Mouse (Mus musculus): ENCODE data around the gene Dgkk. TPM values are rescaled to one million over a fixed set of nuclear protein-coding genes. Genes with fewer than 3 reads are reported as not detected.
"Not testable (repeated sequence)": the region's sequence is repeated elsewhere in the genome, so short reads cannot be mapped to it uniquely, and the experiment has no call there.

Dgkk gene
- 4.4 TPM in 2 replicates for polyA plus RNA-seq (2015; fragmentation: Nextera tagmentation; extraction: Ambion mirVana)

- not testable (repeated sequence) for ATAC-seq (ENCODE audit: extremely low read depth, insufficient number of reproducible peaks, low FRiP score, low TSS enrichment); H3K27ac ChIP-seq (replicated peaks); H3K4me1 ChIP-seq; H3K36me3 ChIP-seq; H3K9me3 ChIP-seq; H3K27me3 ChIP-seq (replicated peaks)
- WGBS = 15% methylated on average over 25 of the region's 30 CpGs
- peak within 1 kb of the TSS; percentile 69 for H3K4me2 ChIP-seq
- H3K4me3 ChIP-seq = peak within 1 kb of the TSS; percentile 47
- peak within 1 kb of the TSS; percentile 58 for H3K9ac ChIP-seq
These were observed at the start of gene Dgkk for GRCm38 (mm10) chrX:6779006-6779405. Gene Dgkk, plus strand, starts transcription at chrX:6779306.

GRCm38 (mm10) chrX:6733998-6734397 lies 45.1 kb upstream of the Dgkk start:
- Histone ChIP-seq H3K4me3 (no peak overlapping the region), H3K4me1 (no peaks in the 10 kb centered on the region), H3K36me3 (no peaks in the 10 kb centered on the region), H3K4me2 (no peak overlapping the region), H3K27me3 (replicated peaks) (no peaks in the 10 kb centered on the region), H3K9ac (no peak overlapping the region), H3K9me3 (no peaks in the 10 kb centered on the region), H3K27ac (replicated peaks) (no peak overlapping the region)
- no peak for ATAC-seq (ENCODE audit: extremely low read depth, insufficient number of reproducible peaks, low FRiP score, low TSS enrichment)
- WGBS = 51% methylated on average over 3 of the region's 3 CpGs

DNA sequence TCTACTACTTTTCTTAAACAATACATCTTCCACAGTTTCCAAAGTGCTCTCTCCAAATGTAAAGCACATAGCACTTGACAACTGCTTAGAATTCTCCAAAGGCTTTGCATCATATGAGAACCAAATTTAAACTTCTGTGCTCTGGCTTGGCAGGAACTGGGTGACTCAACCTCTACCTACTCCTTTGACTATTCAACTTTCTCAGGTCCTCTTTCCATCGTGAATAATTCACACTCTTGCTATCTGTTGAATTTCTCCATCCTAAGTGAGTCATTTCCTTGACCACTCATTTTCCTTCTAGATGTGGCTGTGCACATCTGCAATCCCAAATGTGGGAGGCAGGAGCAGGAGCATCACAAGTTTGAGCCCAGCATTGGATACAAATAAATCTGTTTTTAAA lies 28.4 kb upstream of the Dgkk start:
- WGBS = 52% methylated on average over 1 of the region's 1 CpGs
- no peaks in the 10 kb centered on the region for H3K27me3 ChIP-seq (replicated peaks)
- no peaks in the 10 kb centered on the region for H3K9me3 ChIP-seq
- H3K4me2 ChIP-seq = no peak overlapping the region
- H3K4me3 ChIP-seq = no peak overlapping the region
- ATAC-seq (ENCODE audit: extremely low read depth, insufficient number of reproducible peaks, low FRiP score, low TSS enrichment) = no peak
- no peaks in the 10 kb centered on the region for H3K36me3 ChIP-seq
- no peaks in the 10 kb centered on the region for H3K4me1 ChIP-seq
- no peak overlapping the region for H3K9ac ChIP-seq
- H3K27ac ChIP-seq (replicated peaks) = no peak overlapping the region

GRCm38 (mm10) chrX:6751549-6752047 lies 27.5 kb upstream of the Dgkk start:
- Histone ChIP-seq H3K4me3 (no peak overlapping the region), H3K27me3 (replicated peaks) (no peaks in the 10 kb centered on the region), H3K9ac (no peak overlapping the region), H3K9me3 (no peaks in the 10 kb centered on the region), H3K27ac (replicated peaks) (no peak overlapping the region), H3K4me1 (no peaks in the 10 kb centered on the region), H3K36me3 (no peaks in the 10 kb centered on the region), H3K4me2 (no peak overlapping the region)
- WGBS = 49% methylated on average over 6 of the region's 6 CpGs
- ATAC-seq (ENCODE audit: extremely low read depth, insufficient number of reproducible peaks, low FRiP score, low TSS enrichment) = no peak

- 10% methylated on average over 13 of the region's 13 CpGs for WGBS
- peaks cover 8% of the 10 kb centered on the region; the same call in 1 of the 2 replicates for H3K27me3 ChIP-seq (replicated peaks)
- no peaks in the 10 kb centered on the region for H3K36me3 ChIP-seq
- H3K9me3 ChIP-seq = no peaks in the 10 kb centered on the region
- no peak overlapping the region for H3K27ac ChIP-seq (replicated peaks)
- peak overlapping the region; percentile 67 for H3K4me2 ChIP-seq
- peak overlapping the region; percentile 47 for H3K4me3 ChIP-seq
- no peak for ATAC-seq (ENCODE audit: extremely low read depth, insufficient number of reproducible peaks, low FRiP score, low TSS enrichment)
- peaks cover 5% of the 10 kb centered on the region; the same call in 1 of the 2 replicates for H3K4me1 ChIP-seq
- peak overlapping the region; percentile 19; the same call in 1 of the 2 replicates for H3K9ac ChIP-seq
These were observed 1.4 kb upstream of the Dgkk start for GRCm38 (mm10) chrX:6777489-6778249.

- Histone ChIP-seq H3K4me1 (peaks cover 5% of the 10 kb centered on the region; the same call in 1 of the 2 replicates), H3K9me3 (no peaks in the 10 kb centered on the region), H3K9ac (no peak overlapping the region), H3K4me3 (peak overlapping the region; percentile 47), H3K27me3 (replicated peaks) (peaks cover 8% of the 10 kb centered on the region; the same call in 1 of the 2 replicates), H3K27ac (replicated peaks) (no peak overlapping the region), H3K36me3 (no peaks in the 10 kb centered on the region), H3K4me2 (peak overlapping the region; percentile 67)
- ATAC-seq (ENCODE audit: extremely low read depth, insufficient number of reproducible peaks, low FRiP score, low TSS enrichment) = no peak; the same call in 1 of the 2 replicates
- 17% methylated on average over 24 of the region's 24 CpGs for WGBS
These were observed 862 bp upstream of the Dgkk start for GRCm38 (mm10) chrX:6778250-6778637.

DNA sequence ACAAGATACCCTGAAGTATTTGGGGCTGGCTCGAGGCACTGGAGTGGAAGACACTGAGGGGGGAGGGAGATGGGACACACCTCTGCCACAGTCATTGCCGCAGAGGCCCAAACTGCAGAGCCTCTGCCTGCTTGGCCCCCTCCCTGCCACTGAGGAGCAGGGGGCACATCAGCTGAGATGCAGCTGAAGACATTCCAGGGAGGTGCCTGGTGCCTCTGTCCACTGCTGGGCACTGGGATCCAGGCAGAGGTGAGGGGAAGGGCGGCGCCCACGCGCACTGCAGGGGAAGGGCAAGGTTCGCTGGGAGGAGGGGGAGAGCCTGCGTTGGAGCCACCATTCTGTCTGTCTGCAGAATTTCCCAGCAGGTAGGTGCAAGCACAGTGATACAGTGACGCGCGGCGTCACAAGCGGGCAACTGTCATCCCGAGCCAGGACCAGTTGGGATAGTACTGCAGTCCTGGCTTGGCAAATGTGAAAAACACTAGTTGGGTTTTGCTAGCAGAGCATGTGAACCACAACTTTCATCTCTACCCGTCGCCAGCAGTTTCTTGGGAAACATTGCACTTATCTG lies 948 bp downstream of the Dgkk start:
- WGBS = 20% methylated on average over 15 of the region's 16 CpGs
- ATAC-seq (ENCODE audit: extremely low read depth, insufficient number of reproducible peaks, low FRiP score, low TSS enrichment) = no peak
- H3K27ac ChIP-seq (replicated peaks) = no peak overlapping the region
- no peaks in the 10 kb centered on the region for H3K9me3 ChIP-seq
- peaks cover 8% of the 10 kb centered on the region; the same call in 1 of the 2 replicates for H3K27me3 ChIP-seq (replicated peaks)
- no peaks in the 10 kb centered on the region for H3K36me3 ChIP-seq
- H3K9ac ChIP-seq = peak overlapping the region; percentile 37; the same call in 1 of the 2 replicates
- H3K4me1 ChIP-seq = peaks cover 5% of the 10 kb centered on the region; the same call in 1 of the 2 replicates
- H3K4me3 ChIP-seq = peak overlapping the region; percentile 46
- peak overlapping the region; percentile 69 for H3K4me2 ChIP-seq

- no peaks in the 10 kb centered on the region for H3K4me1 ChIP-seq
- no peaks in the 10 kb centered on the region for H3K36me3 ChIP-seq
- H3K9ac ChIP-seq = no peak overlapping the region
- no peaks in the 10 kb centered on the region for H3K9me3 ChIP-seq
- no peak overlapping the region for H3K4me2 ChIP-seq
- ATAC-seq (ENCODE audit: extremely low read depth, insufficient number of reproducible peaks, low FRiP score, low TSS enrichment) = no peak
- no peaks in the 10 kb centered on the region for H3K27me3 ChIP-seq (replicated peaks)
- no peak overlapping the region for H3K4me3 ChIP-seq
- H3K27ac ChIP-seq (replicated peaks) = no peak overlapping the region
- WGBS = 45% methylated on average over 2 of the region's 2 CpGs
These were observed 53.4 kb downstream of the Dgkk start for GRCm38 (mm10) chrX:6832553-6832952.

DNA sequence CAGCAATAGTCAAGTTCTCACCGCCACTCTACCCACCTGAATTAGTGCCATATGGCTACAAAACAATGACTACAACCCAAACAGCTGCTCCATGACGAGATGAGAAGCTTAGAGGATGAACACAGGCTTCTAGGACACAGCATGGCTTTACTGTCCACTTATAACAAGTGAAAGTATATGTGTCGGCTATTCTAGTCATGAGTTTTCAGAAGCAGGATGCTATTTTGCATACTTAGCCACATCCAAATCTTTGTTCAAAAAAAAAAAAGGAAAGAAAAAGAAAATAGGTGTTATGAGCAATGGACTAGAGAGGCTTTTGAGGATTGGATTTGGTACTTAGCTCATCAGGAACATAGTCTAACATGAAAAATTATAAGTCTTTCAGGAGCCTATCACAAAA lies 74.4 kb downstream of the Dgkk start:
- no peak overlapping the region for H3K27ac ChIP-seq (replicated peaks)
- no peak for ATAC-seq (ENCODE audit: extremely low read depth, insufficient number of reproducible peaks, low FRiP score, low TSS enrichment)
- 60% methylated on average over 3 of the region's 3 CpGs for whole genome bisulfite sequencing
- no peaks in the 10 kb centered on the region for H3K9me3 ChIP-seq
- no peaks in the 10 kb centered on the region for H3K4me1 ChIP-seq
- H3K27me3 ChIP-seq (replicated peaks) = no peaks in the 10 kb centered on the region
- no peak overlapping the region for H3K4me2 ChIP-seq
- no peaks in the 10 kb centered on the region for H3K36me3 ChIP-seq
- H3K9ac ChIP-seq = no peak overlapping the region
- H3K4me3 ChIP-seq = no peak overlapping the region

DNA sequence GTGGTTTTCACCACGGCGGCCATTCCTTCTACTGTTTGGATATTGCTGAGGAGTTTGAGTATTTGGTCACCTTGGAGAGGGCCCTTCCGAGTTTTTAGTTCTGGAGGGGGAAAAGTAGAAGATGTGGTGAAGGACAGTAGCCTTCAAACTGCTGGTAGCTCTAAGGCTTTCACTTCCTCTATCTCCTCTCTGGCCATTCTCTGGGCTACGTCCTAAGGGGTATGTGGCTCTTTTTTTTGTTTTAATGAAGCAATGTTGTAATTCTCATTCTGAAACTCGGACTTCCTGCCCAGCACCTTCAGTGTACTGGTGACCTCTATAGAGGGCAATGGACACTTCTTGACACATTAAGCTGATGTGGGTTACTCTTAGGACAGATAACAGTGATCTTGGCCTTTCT lies 75.0 kb downstream of the Dgkk start:
- no peak overlapping the region for H3K4me3 ChIP-seq
- no peaks in the 10 kb centered on the region for H3K27me3 ChIP-seq (replicated peaks)
- no peak overlapping the region for H3K27ac ChIP-seq (replicated peaks)
- no peak overlapping the region for H3K4me2 ChIP-seq
- 70% methylated on average over 5 of the region's 5 CpGs for WGBS
- no peaks in the 10 kb centered on the region for H3K36me3 ChIP-seq
- ATAC-seq (ENCODE audit: extremely low read depth, insufficient number of reproducible peaks, low FRiP score, low TSS enrichment) = no peak
- no peak overlapping the region for H3K9ac ChIP-seq
- H3K9me3 ChIP-seq = no peaks in the 10 kb centered on the region
- H3K4me1 ChIP-seq = no peaks in the 10 kb centered on the region

GRCm38 (mm10) chrX:6893933-6894332 lies 114.8 kb downstream of the Dgkk start:
- 40% methylated on average over 5 of the region's 5 CpGs for WGBS
- H3K4me3 ChIP-seq = no peak overlapping the region
- peak overlapping the region; percentile 40 for H3K4me2 ChIP-seq
- no peaks in the 10 kb centered on the region for H3K27me3 ChIP-seq (replicated peaks)
- peak overlapping the region; percentile 24 for H3K27ac ChIP-seq (replicated peaks)
- H3K9me3 ChIP-seq = no peaks in the 10 kb centered on the region
- no peak overlapping the region for H3K9ac ChIP-seq
- no peaks in the 10 kb centered on the region for H3K36me3 ChIP-seq
- no peaks in the 10 kb centered on the region for H3K4me1 ChIP-seq
- no peak for ATAC-seq (ENCODE audit: extremely low read depth, insufficient number of reproducible peaks, low FRiP score, low TSS enrichment)
